7 mouse cellular contexts compared by ENCODE assay signal in the genomic region with DNA sequence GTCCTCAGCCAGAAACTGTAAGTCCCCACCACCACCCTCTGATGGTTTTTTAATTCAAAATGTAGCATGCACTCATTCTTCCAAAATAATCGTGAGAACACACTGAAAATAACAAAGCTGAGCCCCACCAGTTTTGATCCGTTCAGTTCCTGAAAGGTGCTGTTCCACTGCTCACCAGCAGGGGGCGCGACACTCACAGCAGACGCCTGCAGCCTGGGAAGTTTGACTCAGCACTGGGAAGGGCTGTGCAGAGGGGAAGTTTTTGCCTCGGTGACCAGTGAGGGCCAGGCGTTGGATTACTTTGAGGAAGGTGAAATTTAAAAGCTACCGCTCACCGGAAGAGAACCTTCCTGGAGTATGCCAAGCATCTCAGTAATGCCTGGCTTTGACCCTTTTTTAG.
DNase-seq lines count a peak whose midpoint lies in the region; ATAC-seq and TF ChIP-seq lines count a peak whose summit lies in the region.

No protein-coding gene starts in this region.

- intact Hi-C loops in gastrocnemius, adult 2 months (cut with DNase I), result loop anchor here (1.0 kb wide), 1 partner anchor 171 kb away; no protein-coding TSS in a partner anchor
- intact Hi-C loops in left cerebral cortex, postnatal 14 days (cut with DNase I), result loop anchor here (1.0 kb wide), 1 partner anchor 171 kb away; no protein-coding TSS in a partner anchor

- ATAC-seq in intestine, embryonic 15.5 days, result peak; percentile 31

- 1% methylated on average over 9 of the region's 9 CpGs for WGBS in intestine, embryonic 15.5 days

- no peak overlapping the region for H3K9ac ChIP-seq in intestine, embryonic 15.5 days

- H3K27me3 ChIP-seq in intestine, embryonic 15.5 days (replicated peaks), result no peaks in the 10 kb centered on the region; the same call in 1 of the 2 replicates

- TF ChIP-seq CTCF in gastrocnemius, adult 2 months (IDR thresholded peaks at IDR 0.05), result peak; percentile 100

- no peaks in the 10 kb centered on the region for H3K36me3 ChIP-seq in intestine, embryonic 15.5 days

- DNase-seq in adrenal gland, adult (ENCODE audit: inconsistent age in 2 of 2, low spot score in 1 of 2), result peak; percentile 86 to 94
- DNase-seq in cerebellum, postnatal 36 days, result peak; percentile 85
- peak; percentile 85 for DNase-seq in gastrocnemius, adult 2 months
- DNase-seq in left cerebral cortex, postnatal 14 days (ENCODE audit: low spot score in 2 of 2), result peak; percentile 87 to 91
- peak; percentile 85 for DNase-seq in mesoderm, embryonic 11.5 days (ENCODE audit: low read depth, low spot score)
- DNase-seq in spleen, adult 12 weeks (ENCODE audit: low spot score), result peak; percentile 79

- 0 out of 2 replicates have a peak, but pooled peaks cover 2% of the 10 kb centered on the region for H3K4me1 ChIP-seq in intestine, embryonic 15.5 days (replicated peaks)

- H3K4me2 ChIP-seq in intestine, embryonic 15.5 days (replicated peaks), result 0 out of 2 replicates have a peak overlapping the region, but pooled peaks have one; percentile 28

- H3K9me3 ChIP-seq in intestine, embryonic 15.5 days, result no peaks in the 10 kb centered on the region

- H3K27ac ChIP-seq in gastrocnemius, adult 2 months, result no peak overlapping the region
- no peak overlapping the region for H3K27ac ChIP-seq in intestine, embryonic 15.5 days

- no peak overlapping the region for H3K4me3 ChIP-seq in gastrocnemius, adult 2 months
- H3K4me3 ChIP-seq in intestine, embryonic 15.5 days (replicated peaks), result no peak overlapping the region
